Mouse (Mus musculus): Measurements from ENCODE around the gene Rims4.

DNA sequence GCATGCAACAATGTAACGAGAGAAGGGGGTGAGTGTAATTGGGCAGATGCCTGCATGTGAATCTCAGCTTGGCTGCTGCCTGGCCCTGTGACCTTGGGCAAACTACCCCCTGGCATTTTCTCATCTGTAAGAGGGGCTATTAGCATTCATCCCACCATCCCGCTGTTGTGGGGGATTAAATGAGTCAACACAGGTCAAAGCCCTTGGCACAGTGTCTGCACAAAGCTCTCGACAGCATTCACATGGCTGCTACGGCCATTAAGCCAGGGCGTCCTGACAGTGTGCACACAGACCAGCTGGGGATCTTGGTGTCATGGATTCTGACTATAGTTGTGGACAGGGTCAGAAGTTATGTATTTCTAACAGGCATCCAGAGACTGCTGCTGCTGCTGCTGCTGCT is 43.6 kb downstream of the Rims4 start:
- no peak for TF ChIP-seq CTCF (IDR thresholded peaks at IDR 0.05; ENCODE audit: extremely low read depth, insufficient read depth, low read length)
- no peak for TF ChIP-seq POLR2A (IDR thresholded peaks at IDR 0.05; ENCODE audit: extremely low read depth, insufficient read depth, low read length)
